Comparison of ENCODE assay signal across 26 mouse cellular contexts in genomic region chr10:95836530-95837264, GRCm38 (mm10). TPM values are rescaled to one million over a fixed set of nuclear protein-coding genes. Genes with fewer than 3 reads are reported as not detected.
A peak's percentile ranks its signal among the peaks of the same experiment; 100 is the strongest.
DNase-seq lines count a peak whose midpoint lies in the region; ATAC-seq and TF ChIP-seq lines count a peak whose summit lies in the region.
"Had no signal": no experiment of that assay in that cellular context is flagged by ENCODE, and none has a peak within 500 bp of the region (broad histone marks: within the 10 kb centered on the region; RNA-seq: fewer than 3 reads in every experiment).

No protein-coding gene starts in this region.

- no peak for TF ChIP-seq CTCF in kidney, adult 2 months (conservative IDR thresholded peaks at IDR 0.05; ENCODE audit: insufficient read depth, insufficient read length, low read depth, low read length)

- no peaks in the 10 kb centered on the region for H3K27me3 ChIP-seq in kidney, adult 2 months (replicated peaks; ENCODE audit: control insufficient read depth, insufficient read depth, low read length)
- no peaks in the 10 kb centered on the region for H3K27me3 ChIP-seq in kidney, embryonic 14.5 days (ENCODE audit: control insufficient read depth, insufficient read depth, low read length)
- no peaks in the 10 kb centered on the region for H3K27me3 ChIP-seq in midbrain, embryonic 11.5 days (ENCODE audit: control insufficient read depth, insufficient read depth, low read length)
- no peaks in the 10 kb centered on the region for H3K27me3 ChIP-seq in midbrain, embryonic 10.5 days (ENCODE audit: low read depth, poor library complexity, severe bottlenecking)
- no peaks in the 10 kb centered on the region for H3K27me3 ChIP-seq in hindbrain, embryonic 10.5 days (ENCODE audit: insufficient read depth, poor library complexity, severe bottlenecking)
- H3K27me3 ChIP-seq: heart, embryonic 15.5 days; neural tube, embryonic 13.5 days; stomach, embryonic 15.5 days had no signal

- 41% methylated on average over 9 of the region's 9 CpGs for WGBS in kidney, adult 2 months
- WGBS in kidney, embryonic 14.5 days: 69% methylated on average over 9 of the region's 9 CpGs
- 78% methylated on average over 9 of the region's 9 CpGs for WGBS in midbrain, embryonic 11.5 days
- 80% methylated on average over 9 of the region's 9 CpGs for WGBS in midbrain, embryonic 10.5 days
- 73% methylated on average over 9 of the region's 9 CpGs for WGBS in hindbrain, embryonic 10.5 days

- H3K9ac ChIP-seq in kidney, embryonic 14.5 days (ENCODE audit: low read depth, low read length): no peak overlapping the region
- no peak overlapping the region for H3K9ac ChIP-seq in midbrain, embryonic 11.5 days (ENCODE audit: low read length)
- H3K9ac ChIP-seq: heart, embryonic 15.5 days; hindbrain, embryonic 14.5 days; lung, embryonic 14.5 days; neural tube, embryonic 13.5 days; stomach, embryonic 15.5 days had no signal

- DNase-seq in kidney, adult 2 months: peak; percentile 60
- DNase-seq in midbrain, embryonic 11.5 days (ENCODE audit: low spot score, missing footprints): peak; percentile 41
- DNase-seq in midbrain, embryonic 10.5 days (ENCODE audit: low spot score): no peak
- peak; percentile 36 to 66 for DNase-seq in kidney, postnatal 25 days
- DNase-seq in hindbrain, embryonic 10.5 days (ENCODE audit: low spot score): no peak
- no peak for DNase-seq in right cerebral cortex, postnatal 25 days
- DNase-seq: cerebellum, adult 9-11 months; gastrocnemius, postnatal 36 days; heart, postnatal 36 days; layer of hippocampus, adult 9-11 months; lung, embryonic 14.5 days; midbrain, embryonic 14.5 days; retina, postnatal 1 day; right cerebral cortex, postnatal 4 days; thymus, postnatal 25 days had no signal

- H3K36me3 ChIP-seq in kidney, adult 2 months (ENCODE audit: control insufficient read depth, insufficient read depth, low read length): no peaks in the 10 kb centered on the region
- H3K36me3 ChIP-seq in kidney, embryonic 14.5 days (ENCODE audit: control insufficient read depth, insufficient read depth, low read length): no peaks in the 10 kb centered on the region
- no peaks in the 10 kb centered on the region for H3K36me3 ChIP-seq in midbrain, embryonic 11.5 days (ENCODE audit: control insufficient read depth, insufficient read depth, low read length)
- no peaks in the 10 kb centered on the region for H3K36me3 ChIP-seq in midbrain, embryonic 10.5 days
- H3K36me3 ChIP-seq in hindbrain, embryonic 10.5 days: no peaks in the 10 kb centered on the region
- H3K36me3 ChIP-seq: forebrain, embryonic 10.5 days; heart, embryonic 15.5 days; neural tube, embryonic 13.5 days; stomach, embryonic 15.5 days had no signal

- peak overlapping the region; percentile 92; the same call in 1 of the 2 replicates for H3K27ac ChIP-seq in kidney, adult 2 months (ENCODE audit: insufficient read depth, low read depth, low read length)
- no peak overlapping the region for H3K27ac ChIP-seq in kidney, embryonic 14.5 days (ENCODE audit: low read depth, low read length)
- no peak overlapping the region for H3K27ac ChIP-seq in midbrain, embryonic 11.5 days (ENCODE audit: low read depth, low read length)
- H3K27ac ChIP-seq in midbrain, embryonic 10.5 days (replicated peaks): no peak overlapping the region
- no peak overlapping the region for H3K27ac ChIP-seq in hindbrain, embryonic 10.5 days
- H3K27ac ChIP-seq: forebrain, embryonic 10.5 days; heart, embryonic 15.5 days; hindbrain, embryonic 14.5 days; left cerebral cortex, adult 2 months; neural tube, embryonic 13.5 days; stomach, embryonic 15.5 days had no signal

- TF ChIP-seq POLR2A in kidney, adult 2 months (IDR thresholded peaks at IDR 0.05; ENCODE audit: low read depth, low read length): no peak

- H3K4me2 ChIP-seq in kidney, embryonic 14.5 days (replicated peaks; ENCODE audit: low read depth, low read length): no peak overlapping the region
- H3K4me2 ChIP-seq in midbrain, embryonic 11.5 days: no peak overlapping the region
- H3K4me2 ChIP-seq: heart, embryonic 15.5 days; hindbrain, embryonic 14.5 days; lung, embryonic 14.5 days; neural tube, embryonic 13.5 days; stomach, embryonic 15.5 days had no signal

- no peak overlapping the region for H3K4me3 ChIP-seq in kidney, adult 2 months (ENCODE audit: insufficient read depth, low read depth, low read length)
- H3K4me3 ChIP-seq in kidney, embryonic 14.5 days (ENCODE audit: low read length): no peak overlapping the region
- H3K4me3 ChIP-seq in midbrain, embryonic 11.5 days (ENCODE audit: low read depth, low read length): no peak overlapping the region
- H3K4me3 ChIP-seq in midbrain, embryonic 10.5 days: no peak overlapping the region
- no peak overlapping the region for H3K4me3 ChIP-seq in hindbrain, embryonic 10.5 days
- H3K4me3 ChIP-seq: forebrain, embryonic 10.5 days; heart, embryonic 15.5 days; left cerebral cortex, adult 2 months; neural tube, embryonic 13.5 days; stomach, embryonic 15.5 days had no signal

- ATAC-seq in kidney, embryonic 14.5 days (ENCODE audit: low FRiP score, low TSS enrichment): no peak
- ATAC-seq in midbrain, embryonic 11.5 days (ENCODE audit: low FRiP score): no peak
- ATAC-seq: forebrain, embryonic 16.5 days; inflammation-experienced regulatory T-cells, adult 6 months had no signal

- no peaks in the 10 kb centered on the region for H3K9me3 ChIP-seq in kidney, embryonic 14.5 days (ENCODE audit: control insufficient read depth, low read length)
- no peaks in the 10 kb centered on the region for H3K9me3 ChIP-seq in midbrain, embryonic 11.5 days (ENCODE audit: control insufficient read depth, low read length)
- no peaks in the 10 kb centered on the region for H3K9me3 ChIP-seq in midbrain, embryonic 10.5 days (replicated peaks)
- no peaks in the 10 kb centered on the region for H3K9me3 ChIP-seq in hindbrain, embryonic 10.5 days
- H3K9me3 ChIP-seq: forebrain, embryonic 10.5 days; heart, embryonic 15.5 days; neural tube, embryonic 13.5 days; stomach, embryonic 15.5 days had no signal

- peaks cover 6% of the 10 kb centered on the region; the same call in 1 of the 2 replicates for H3K4me1 ChIP-seq in kidney, adult 2 months (ENCODE audit: control insufficient read depth, insufficient read depth, low read length)
- H3K4me1 ChIP-seq in kidney, embryonic 14.5 days (ENCODE audit: control insufficient read depth, insufficient read depth, low read length): no peaks in the 10 kb centered on the region
- H3K4me1 ChIP-seq in midbrain, embryonic 11.5 days (ENCODE audit: control insufficient read depth, insufficient read depth, low read length): no peaks in the 10 kb centered on the region
- peaks cover 5% of the 10 kb centered on the region; the same call in 1 of the 2 replicates for H3K4me1 ChIP-seq in midbrain, embryonic 10.5 days
- H3K4me1 ChIP-seq in hindbrain, embryonic 10.5 days (replicated peaks): 0 out of 2 replicates have a peak, but pooled peaks cover 4% of the 10 kb centered on the region
- H3K4me1 ChIP-seq: neural tube, embryonic 13.5 days; stomach, embryonic 15.5 days had no signal

RNA-seq across cellular contexts. Expression of gene Gm33543, which starts 6.0 kb away (rescaled TPM):
- 1.6 and 1.9 TPM in 2 replicates for polyA plus RNA-seq in kidney, adult 2 months (2012; rRNA removed)
- not detected in 2 replicates for polyA plus RNA-seq in kidney, embryonic 14.5 days (2014; fragmentation: Nextera tagmentation; extraction: Ambion mirVana)
- not detected in 2 replicates for polyA plus RNA-seq in midbrain, embryonic 11.5 days (2014; fragmentation: Nextera tagmentation; extraction: Ambion mirVana)
- not detected in 2 replicates for polyA plus RNA-seq in midbrain, embryonic 10.5 days (2016; fragmentation: Nextera tagmentation; extraction: Ambion mirVana)
- polyA plus RNA-seq in hindbrain, embryonic 10.5 days (2016; fragmentation: Nextera tagmentation; extraction: Ambion mirVana): not detected in 2 replicates
- polyA plus RNA-seq: forebrain, embryonic 10.5 days; forebrain, embryonic 16.5 days; heart, embryonic 15.5 days; hindbrain, embryonic 14.5 days; inflammation-experienced regulatory T-cells, adult 6 months; large intestine, adult 2 months; limb, embryonic 14.5 days; lung, embryonic 14.5 days; midbrain, embryonic 14.5 days; neural tube, embryonic 13.5 days; stomach, embryonic 15.5 days had no signal

Comparison
In these comparisons a context has a peak if more than half of its experiments do, and no peak if none do; other contexts are left out.
1. DNase-seq: peak in kidney, adult 2 months (single experiment), midbrain, embryonic 11.5 days (single experiment) and kidney, postnatal 25 days (2 of 2); none in midbrain, embryonic 10.5 days (single experiment), hindbrain, embryonic 10.5 days (single experiment) and right cerebral cortex, postnatal 25 days (single experiment).